Mouse (Mus musculus): ENCODE results near the gene Ncbp2.

The Ncbp2 gene

DNA sequence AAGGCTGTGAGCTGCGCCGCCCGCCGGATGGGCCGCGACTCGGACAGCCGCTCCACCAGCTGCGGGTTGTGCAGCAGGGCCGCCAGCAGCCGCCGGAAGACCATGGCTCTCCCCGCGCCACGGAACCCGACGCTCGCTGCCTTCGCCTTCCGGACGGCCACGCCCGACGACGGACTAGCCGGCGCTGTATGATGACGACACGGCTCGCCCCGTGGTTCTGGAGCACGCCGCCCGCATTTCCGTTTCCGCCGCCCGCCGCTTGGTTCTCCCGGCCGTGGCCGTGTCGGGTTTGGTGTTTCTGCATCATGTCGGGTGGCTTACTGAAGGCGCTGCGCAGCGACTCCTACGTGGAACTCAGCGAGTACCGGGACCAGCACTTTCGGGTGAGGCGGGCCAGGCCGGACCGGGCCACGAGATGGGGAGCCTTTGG, at the start of gene Ncbp2, which contains the start of gene 0610012G03Rik:
Gene Ncbp2 (plus strand): TSS at position 169 of the 430 bp plus-strand sequence.
Gene 0610012G03Rik (minus strand): TSS at position 150 of the 430 bp plus-strand sequence.
- peak; percentile 96 to 98 for DNase-seq

DNA sequence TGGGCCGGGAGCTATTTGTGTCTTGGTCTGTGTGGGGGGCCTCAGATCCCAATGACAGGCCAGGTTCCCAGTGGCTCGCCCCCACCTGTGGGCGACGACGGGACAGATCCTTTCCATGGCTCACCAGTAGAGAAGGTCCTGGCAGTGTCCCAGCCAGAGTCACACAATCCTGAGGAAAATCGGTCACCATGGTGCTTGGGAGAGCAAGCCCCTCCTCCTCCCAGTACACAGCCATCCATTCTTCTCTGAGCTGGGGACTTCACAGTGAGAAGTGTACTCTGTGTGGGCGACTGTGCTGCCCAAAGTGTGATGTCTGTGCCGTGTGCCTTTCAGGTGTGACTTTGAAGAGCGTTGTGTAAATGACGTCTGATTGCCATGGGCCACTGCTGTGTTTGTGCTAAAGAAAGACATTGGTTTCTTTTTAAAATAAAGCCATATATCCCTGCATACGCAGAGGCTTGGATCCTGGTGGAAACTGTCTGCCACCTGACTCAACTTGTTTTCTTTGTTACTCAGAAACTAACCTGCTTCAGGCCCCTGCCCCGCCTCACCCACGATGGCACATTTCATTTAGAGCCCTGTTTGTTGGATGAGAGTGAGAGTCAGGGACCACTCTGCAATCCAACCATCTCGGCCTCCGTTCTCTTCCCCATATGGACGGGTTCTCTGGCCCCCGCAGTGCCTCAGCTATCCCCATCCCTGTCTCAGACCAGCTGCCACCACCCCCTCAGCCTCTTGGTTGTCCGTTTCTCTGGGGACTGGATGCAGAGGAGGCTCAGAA, 49.6 kb upstream of the Ncbp2 start:
- DNase-seq: no peak

DNA sequence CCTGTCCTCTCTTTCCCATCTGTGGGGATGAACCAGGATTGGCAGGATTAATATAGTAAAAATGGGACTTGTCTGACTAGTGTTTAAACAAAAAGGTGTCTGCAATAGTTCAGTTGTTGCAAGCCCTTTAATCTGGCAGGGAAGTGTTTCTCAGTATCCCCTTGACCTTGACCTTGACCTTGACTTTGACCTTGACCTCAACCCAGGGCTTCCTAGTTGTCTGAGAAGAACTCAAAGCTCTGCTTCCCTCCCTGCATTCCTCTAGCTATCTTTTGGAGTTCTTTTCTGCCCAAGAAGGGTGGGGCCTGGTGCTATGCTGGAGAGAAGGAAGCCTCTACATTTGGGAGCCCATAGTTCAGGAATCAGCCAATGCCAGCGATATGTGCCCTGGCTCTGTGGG, 46.4 kb upstream of the Ncbp2 start:
- DNase-seq: no peak

DNA sequence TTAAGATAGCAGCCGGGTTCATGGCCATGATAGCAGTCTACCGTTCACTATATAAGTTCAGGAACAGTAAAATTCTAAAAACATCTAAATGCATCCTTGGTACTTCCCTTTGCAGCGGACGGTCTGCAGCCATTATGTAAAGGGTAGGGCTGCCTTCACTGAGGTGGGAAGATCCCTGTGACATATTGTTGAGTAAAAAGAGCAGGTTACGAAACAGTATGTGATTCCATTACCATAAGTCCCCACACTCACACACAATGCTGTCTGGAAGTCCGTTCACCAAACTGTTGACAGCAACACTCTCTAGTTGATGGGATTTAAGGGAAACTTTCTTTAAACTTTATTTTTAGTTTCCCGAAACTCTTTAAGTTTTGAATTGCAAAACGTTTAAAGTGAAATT, 45.1 kb upstream of the Ncbp2 start:
- DNase-seq: no peak

DNA sequence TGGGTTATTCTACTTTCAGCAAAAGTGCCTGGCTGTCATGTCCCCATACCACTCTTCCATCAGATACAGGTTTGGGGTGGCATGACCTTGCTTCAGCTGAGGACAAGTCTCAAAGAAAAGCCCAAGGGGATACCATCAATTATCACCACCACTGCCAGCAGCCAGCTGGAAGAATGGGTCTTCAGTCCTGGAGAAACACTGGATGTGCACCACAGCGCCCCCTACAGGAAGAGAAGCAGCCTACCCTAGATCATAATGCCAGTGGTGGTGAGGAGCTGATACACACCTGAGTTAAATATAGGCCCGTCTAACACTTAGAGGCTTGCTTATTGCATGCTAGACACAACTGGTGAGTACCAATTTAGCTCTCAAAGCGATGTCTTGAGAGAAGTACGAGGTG, 43.0 kb upstream of the Ncbp2 start:
- no peak for DNase-seq

DNA sequence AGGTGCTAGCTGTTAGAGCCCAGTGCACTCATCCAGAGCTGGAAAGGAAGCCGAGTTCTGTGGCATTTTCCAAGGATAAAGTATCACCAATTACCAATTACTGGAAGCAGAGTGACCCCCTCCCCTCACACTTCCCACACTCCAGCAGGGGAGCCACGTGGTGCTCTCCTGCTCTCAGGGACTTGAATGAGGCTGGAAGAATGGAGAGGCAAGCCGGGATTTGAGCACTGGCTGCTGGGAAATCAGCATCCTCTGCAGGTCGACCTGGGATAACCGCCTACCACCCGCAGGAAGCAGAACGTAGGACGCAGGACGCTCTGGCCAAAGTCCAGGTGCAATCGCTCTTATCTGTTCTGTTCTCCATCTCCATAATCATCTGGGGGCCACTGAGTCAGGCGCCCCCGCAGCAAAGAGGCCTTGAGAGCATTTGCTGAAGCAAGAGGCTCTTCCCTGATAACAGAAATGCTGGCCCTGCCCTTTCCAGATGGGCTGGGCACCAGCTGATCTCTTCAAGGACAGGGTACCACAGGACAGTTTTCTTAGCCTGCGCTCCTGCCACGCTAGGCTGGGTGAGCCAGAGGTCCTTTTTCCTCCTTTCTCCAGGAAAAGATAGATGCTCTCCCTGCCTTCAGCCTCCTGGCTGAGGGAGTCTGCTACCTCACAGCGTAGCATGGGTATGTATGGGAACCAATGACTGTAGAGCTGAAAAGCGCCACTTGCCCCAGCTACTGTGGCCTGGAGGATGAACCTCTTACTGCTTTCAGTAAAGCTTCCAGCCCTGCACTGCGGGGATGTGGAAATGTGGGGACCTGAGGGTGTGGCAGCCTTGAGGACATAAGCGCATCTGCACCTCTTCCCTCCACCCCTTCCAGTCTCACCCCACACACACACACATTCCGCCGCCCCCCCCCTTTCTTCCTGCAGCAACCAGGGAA, 42.2 kb upstream of the Ncbp2 start:
- no peak for DNase-seq

DNA sequence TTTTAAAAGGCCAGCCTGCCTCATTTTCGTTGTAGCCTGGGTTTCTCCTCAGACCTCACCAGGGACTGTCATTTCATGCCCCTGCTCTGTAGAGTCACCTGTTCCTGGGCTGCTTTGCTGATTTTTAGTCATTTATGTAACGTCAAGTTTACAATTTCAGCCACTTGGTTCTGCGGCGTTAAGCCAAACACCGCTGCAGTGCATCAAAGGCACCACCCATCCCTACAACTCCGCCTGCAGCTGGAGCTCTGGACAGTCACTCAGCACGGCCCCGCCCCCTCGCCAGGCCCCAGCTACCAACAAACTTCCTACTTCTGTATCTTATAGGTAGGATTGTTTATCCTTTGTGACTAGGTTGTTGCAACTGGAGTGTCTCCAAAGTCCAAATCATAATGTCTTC, 41.4 kb upstream of the Ncbp2 start:
- peak in 1 of 2 experiments; percentile 71 for DNase-seq

DNA sequence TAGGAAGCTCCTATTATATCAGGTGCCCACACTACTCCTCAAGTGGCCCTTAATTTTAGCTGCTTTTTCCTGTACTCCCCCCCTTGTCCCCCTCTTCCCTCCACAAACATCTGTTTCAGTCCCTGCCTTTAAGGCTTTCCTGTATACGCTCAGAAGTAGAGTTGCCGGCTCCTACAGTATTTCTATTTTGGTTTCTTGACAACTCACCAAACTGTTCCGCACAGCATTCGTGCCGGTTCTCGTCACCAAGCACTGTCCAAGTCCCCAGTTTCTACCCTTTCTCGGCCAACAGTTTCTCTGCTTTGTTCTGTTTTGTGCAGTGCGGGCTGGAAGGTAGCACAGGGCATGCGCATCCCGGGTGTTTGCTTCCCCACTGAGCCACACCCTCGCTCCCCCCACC, 39.4 kb upstream of the Ncbp2 start:
- no peak for DNase-seq

DNA sequence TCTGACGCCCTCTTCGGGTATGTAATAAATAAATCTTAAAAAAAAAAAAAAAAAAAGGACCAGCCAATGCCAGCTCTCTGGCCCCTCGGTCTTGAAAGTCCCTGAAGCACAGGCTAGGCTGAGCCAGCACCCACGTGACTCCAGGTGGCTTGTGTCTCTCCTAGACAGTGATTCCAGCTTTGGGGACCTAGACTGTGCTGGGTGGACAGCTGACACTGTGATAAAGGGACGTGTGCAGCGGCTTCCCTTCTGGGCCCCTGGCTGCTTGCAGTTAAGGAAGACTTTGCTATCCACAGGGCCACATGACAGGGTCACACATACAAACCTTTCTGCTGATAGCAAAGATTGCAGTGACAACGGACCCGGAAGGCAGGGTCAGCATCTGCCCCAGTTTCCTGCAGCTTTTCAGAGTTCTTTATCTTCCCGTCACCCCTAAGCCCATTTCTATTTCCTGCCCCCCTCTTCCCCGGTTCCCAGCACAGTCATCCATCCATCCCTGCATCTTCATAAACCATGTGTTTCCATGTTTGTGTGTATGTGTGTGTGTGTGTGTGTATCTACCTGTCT, 37.9 kb upstream of the Ncbp2 start:
- DNase-seq: peak in 1 of 2 experiments; percentile 23

DNA sequence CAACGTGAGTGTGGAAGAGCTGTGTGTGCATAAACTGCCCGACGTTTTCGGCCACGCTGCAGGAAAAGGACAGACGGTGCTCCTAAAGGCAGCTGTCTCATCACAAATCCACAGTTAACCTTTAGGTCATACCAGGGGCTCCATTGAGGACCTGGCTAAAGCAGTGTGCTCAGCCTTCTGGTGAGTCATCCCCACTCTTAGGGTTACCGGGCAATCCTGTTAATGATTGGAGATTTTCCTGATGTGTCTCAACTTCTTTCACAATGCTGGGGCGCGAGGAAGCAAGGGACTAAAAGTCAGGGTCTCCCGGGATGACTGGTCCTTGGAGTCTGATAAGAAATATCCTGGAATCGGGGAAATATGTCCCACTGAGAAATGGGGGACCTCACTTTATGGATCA, 30.5 kb upstream of the Ncbp2 start:
- peak; percentile 15 to 54 for DNase-seq

DNA sequence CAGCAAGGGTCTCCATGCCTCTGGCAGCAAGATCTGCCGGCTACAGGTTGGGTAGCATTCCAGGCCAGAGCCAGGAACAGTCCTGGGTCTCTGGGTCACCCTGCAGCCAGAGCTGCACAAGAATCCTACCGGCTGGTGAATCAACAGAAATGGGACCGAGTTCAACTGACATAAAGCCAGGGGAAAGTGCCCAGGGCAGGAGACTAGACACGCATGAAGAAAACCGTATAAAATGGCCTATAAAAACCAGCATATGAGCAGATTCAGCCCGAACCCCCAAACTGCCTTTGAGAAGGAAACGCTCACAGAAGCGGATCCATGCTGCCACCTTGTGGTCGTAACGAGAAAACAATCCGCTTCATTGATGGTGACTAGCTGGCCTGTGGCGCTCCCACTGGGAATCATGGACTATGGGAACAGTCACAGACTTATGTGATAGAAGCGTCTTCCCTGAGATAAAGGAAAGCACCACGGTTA, 30.0 kb upstream of the Ncbp2 start:
- peak; percentile 74 to 89 for DNase-seq

DNA sequence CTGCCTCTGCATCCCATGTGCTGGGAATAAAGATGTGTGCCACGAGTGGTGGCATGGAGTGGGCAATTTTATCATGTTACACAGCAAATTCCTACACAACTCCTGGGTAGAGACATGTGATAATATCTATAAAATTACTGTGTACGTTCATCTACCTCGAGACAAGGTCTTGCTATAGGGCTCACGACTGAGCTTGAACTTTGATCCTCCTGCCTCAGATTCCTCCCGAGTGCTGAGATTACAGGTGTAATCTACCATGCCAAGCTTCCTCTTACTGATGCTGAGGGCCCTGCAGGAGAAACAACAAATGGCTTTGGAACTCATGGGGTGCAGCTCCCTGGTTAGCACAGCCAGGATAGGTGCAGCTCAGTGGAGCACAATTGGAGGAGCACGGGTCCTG, 23.9 kb upstream of the Ncbp2 start:
- no peak for DNase-seq

DNA sequence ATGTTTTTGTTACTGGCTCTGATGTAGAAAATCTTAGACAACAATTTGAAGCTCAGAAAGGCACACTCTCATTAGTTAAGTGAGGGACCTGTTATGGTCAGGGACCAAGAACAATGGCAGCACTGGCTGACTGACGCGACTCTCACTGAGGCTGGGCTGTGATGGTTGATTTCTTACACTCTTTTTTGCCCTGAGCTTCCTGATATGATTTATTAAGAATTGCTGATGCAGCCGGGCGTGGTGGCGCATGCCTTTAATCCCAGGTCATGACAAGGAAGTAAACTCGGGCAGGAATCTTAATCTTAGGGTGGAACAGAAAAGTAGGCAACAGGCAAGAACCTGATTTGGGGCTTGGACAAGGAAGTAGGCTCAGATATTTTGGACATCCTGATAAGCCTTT, 22.2 kb upstream of the Ncbp2 start:
- no peak for DNase-seq

DNA sequence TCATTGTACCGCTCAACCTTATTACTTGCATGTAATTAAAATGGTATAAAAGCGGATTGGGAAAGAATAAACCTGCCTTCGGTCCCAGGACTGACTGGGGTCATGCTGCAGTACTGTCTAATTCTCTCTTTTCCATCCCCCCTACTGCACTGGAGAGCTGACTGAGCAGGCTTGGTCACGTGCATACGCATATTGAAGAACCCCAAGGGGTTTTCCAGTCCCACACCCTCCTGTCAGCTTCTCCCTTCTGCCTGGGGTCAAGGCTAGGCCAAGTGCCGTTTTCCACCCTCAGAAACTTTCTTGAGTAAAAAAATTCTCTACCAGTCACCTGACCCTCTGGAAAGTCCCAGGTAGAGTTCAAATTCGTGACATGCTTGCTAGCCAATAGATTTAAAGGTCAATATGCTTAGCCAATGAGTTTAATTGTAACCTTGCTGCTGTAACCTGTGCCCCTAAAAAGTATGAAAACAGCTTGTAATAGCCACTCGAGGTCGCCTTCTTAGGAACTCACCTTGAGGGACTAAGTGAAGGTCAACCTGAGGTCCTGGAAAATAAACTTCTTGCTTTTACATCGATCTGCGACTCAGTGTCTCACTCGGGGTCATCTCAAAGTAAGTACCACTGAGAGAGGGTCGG, 21.6 kb upstream of the Ncbp2 start:
- no peak for DNase-seq

DNA sequence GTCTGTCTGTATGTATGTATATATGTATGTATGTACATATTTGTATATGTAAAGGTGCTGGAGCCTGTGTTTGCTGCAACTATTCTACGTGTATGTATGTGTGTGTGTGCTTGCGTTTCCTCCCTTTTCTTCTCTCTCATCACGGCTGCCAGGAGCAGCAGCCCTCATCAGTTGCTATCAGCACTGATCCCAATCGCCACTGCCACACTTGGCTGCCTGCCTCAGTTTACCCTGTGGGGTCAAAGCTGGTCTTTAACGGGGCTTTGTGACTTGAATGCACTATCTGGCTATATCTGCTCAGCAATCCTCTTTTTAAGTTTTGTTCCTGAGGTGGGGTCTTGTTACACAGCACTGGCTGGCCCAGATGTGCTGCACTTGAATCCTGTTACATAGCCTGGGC, 20.9 kb upstream of the Ncbp2 start:
- DNase-seq: no peak

DNA sequence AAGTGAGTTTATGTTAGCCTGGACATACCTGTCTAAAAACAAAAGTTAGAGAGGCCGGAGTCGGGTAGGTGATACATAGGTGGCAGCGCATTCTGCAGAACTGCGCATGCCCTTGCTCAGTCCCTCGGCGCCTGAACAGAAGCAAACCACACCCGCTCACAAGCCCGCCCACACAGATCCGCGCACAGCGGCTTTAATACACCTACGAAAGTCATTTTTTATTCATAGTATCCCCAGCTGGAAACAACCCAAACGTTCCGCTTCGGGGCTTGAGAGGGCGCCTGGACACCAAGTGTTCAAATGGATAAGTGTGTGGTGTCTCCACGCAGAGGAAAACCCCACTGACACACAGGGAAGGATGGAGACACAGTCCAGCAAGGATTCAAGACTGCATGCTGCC, 17.0 kb upstream of the Ncbp2 start:
- no peak for DNase-seq

DNA sequence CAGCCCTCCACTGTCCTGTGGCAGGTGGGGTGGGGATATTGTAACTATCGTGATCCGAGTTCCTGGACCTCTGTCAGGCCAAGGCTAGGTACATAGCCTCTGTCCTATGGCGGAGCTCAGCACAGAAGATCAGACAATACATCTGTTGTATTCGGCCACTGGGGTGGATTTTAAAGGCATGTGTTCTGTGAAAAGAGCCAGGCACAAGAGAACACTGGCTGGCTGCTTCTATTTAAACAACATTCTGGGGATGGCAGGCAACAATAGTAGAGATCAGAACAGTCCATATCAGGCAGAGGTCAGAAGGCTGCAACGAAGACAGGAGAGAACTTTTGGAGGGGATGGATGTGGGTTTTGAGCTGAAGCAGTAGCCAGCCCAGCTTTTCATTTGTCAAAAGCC, 16.1 kb upstream of the Ncbp2 start:
- no peak for DNase-seq

DNA sequence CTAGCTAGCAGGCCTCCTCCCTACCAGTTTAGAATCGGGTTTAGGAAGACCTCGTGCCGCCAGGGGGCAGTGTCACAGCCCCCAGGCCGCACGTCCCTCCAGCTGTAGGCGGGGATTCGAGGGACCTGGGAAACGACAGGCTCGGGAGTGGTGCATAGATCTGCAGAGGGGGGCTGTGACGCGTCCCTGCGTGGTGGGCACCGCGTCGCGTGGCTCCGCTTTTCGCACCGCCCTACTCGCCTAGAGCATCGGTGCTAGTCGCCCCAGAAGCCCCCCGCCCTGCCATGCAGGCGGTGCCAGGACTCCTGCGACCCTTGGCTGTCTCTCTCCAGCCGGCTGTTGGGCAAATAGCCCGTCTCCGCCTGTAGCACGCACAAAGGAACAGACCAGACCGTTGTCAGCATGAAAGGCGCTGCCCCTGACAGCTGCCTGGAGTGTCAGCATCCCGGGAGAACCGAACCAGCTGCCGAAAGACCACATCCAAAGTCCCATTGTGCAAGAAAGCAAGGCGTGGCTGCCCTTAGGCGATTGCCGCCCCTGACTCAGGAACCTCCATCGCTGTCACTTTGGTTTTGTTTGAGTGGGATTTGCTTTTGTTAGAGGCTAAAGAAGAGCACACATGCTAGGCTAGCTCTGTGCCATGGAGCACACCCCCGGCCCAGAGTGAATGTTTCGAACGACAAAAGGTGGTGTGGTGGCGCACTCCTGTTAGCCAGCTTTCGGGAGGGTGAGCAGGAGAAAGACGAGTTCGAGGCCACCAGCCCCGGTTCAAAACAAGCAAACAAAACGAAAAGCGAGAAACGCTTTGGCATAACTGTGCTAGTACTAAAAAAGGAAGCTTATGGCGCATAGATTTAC, 15.2 kb upstream of the Ncbp2 start:
- DNase-seq: peak; percentile 82 to 88

DNA sequence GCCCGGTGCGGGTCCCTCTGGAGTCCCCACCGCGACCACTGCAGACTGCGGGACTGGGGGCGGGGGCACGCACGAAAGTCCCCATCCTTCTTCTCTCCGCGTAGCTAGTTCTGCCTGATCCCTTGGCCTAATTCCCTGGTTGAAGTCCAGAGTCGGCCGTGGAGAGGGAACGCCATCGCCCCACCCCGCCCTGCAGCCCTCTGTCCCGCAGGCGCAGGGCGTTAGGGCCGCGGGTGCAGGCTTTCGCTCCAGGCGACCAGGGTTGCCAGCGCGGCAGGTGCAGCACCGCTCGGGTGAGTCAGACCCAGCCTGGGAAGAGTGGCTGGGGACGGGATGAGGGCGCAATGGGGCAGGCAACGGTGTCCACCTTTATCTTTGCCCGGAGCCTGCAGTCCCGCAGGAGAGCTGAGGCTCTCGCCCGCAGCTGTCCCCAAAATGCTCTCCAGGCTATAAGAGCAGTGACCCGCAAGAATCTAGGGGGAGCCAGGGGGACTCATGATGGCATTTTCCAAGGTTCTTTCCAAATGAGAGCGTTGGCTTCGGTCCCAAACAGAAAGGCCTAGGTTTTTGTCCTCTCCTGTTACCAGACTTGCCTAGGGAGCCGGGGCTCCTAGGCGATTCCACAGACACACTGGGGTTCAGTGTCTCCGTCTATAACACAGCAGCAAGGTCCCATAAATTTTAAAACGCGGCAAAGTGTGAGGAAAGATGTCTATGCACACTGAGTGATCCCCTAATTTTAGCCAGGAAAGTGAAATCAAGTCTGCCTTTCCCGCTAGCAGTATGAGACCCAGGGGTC, 14.4 kb upstream of the Ncbp2 start, which contains the start of gene Pigz:
Gene Pigz (plus strand): TSS at position 101 of the 799 bp plus-strand sequence.
- peak; percentile 39 to 75 for DNase-seq

DNA sequence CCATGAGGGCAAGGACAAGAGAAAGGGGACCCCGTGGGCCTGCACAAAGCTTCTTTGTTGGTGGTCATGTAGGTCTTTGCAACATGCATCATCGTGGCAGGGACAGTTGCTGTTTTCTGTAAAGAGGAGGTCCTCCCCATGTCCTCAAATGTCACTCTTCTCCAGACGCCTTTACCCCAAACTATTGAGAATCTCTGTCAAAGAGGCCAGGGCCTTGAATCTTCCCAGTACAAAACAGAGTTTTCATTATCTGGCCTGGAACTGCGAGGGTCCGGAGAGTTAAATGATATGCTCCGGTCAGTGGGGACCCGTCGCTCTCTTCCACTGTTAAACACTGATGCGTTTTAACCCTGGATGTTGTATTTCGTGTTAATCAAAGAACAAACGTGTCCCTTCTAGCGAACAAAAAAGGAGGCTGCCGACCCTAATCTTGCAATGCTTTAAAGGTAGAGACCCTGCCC, 13.7 kb upstream of the Ncbp2 start:
- no peak for DNase-seq
